Comparison of ENCODE assay signal across 18 mouse cellular contexts in the genomic region with DNA sequence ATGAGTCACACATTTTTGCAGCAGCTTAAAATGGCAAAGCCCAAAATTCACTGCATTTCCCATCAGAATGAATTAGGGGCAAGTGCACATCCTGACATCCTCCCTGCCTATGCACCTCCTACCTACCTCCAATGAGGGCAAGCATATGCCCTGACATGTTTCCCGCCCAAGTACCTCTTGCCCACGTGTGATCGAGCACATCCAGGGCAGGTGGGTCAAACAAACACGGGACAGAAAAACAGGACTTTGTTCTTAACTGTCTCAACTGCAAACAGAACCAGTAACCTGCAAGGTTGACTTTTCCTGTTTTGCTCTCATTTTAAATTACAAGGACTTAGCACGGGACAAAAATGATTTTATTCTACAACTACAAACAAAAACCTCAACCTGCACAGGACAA. TPM values are rescaled to one million over a fixed set of nuclear protein-coding genes. Genes with fewer than 3 reads are reported as not detected.
"Had no signal": no experiment of that assay in that cellular context is flagged by ENCODE, and none has a peak within 500 bp of the region (broad histone marks: within the 10 kb centered on the region; RNA-seq: fewer than 3 reads in every experiment).

No protein-coding gene starts in this region.

- H3K27ac ChIP-seq: midbrain, embryonic 10.5 days; midbrain, embryonic 12.5 days; neural tube, embryonic 12.5 days; stomach, embryonic 15.5 days; stomach, postnatal 0 days had no signal

- ATAC-seq: midbrain, embryonic 16.5 days had no signal

- H3K4me2 ChIP-seq: lung, embryonic 14.5 days; midbrain, embryonic 12.5 days; neural tube, embryonic 12.5 days; stomach, embryonic 15.5 days had no signal

- H3K27me3 ChIP-seq: midbrain, embryonic 12.5 days; neural tube, embryonic 12.5 days; stomach, embryonic 15.5 days had no signal

- H3K9ac ChIP-seq: lung, embryonic 14.5 days; midbrain, embryonic 12.5 days; neural tube, embryonic 12.5 days; stomach, embryonic 15.5 days had no signal

- H3K9me3 ChIP-seq: midbrain, embryonic 10.5 days; midbrain, embryonic 12.5 days; neural tube, embryonic 12.5 days; stomach, embryonic 15.5 days had no signal

- H3K4me3 ChIP-seq: midbrain, embryonic 10.5 days; midbrain, embryonic 12.5 days; myocyte; neural tube, embryonic 12.5 days; stomach, embryonic 15.5 days had no signal

- H3K36me3 ChIP-seq: midbrain, embryonic 10.5 days; midbrain, embryonic 12.5 days; neural tube, embryonic 12.5 days; stomach, embryonic 15.5 days had no signal

- DNase-seq: lung, adult 18-20 months; lung, embryonic 14.5 days; lung, postnatal 10 days; lung, postnatal 4 days; midbrain, embryonic 14.5 days; right cerebral cortex, postnatal 14 days; thymus, adult 2 months; thymus, postnatal 25 days; thymus, postnatal 4 days had no signal

- H3K4me1 ChIP-seq: midbrain, embryonic 10.5 days; midbrain, embryonic 12.5 days; neural tube, embryonic 12.5 days; stomach, embryonic 15.5 days had no signal

RNA-seq across cellular contexts. Expression of a gene that starts 2.6 kb away (rescaled TPM):
- total RNA-seq: megakaryocyte-erythroid progenitor cell, adult 5-6 weeks; neutrophil, adult 5-6 weeks had no signal
- polyA plus RNA-seq: lung, embryonic 14.5 days; midbrain, embryonic 10.5 days; midbrain, embryonic 12.5 days; stomach, embryonic 15.5 days had no signal
